In the genomic region with DNA sequence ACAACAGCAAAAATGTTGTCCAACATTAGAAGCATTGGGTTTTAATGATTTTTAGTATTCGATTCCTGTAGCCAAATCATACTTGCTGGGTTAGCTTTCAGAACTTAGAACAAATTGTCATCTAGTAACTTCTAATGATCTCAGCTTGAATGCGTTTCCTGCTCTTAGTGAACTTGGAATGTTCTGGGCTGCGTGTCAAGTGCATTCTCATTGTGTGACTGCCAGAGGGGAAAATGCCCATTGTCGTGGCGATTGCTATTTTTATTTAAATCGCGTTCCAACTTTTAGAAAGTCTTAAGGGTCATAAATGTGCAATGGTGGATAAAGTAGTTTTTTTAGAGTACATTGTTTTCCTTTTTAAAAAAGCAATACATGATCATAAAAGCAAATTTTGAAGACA, we compare ENCODE assay signal across 10 mouse cellular contexts.
A peak's percentile ranks its signal among the peaks of the same experiment; 100 is the strongest.
DNase-seq lines count a peak whose midpoint lies in the region; ATAC-seq and TF ChIP-seq lines count a peak whose summit lies in the region.
"Had no signal": no experiment of that assay in that cellular context is flagged by ENCODE, and none has a peak within 500 bp of the region (broad histone marks: within the 10 kb centered on the region; RNA-seq: fewer than 3 reads in every experiment).

No protein-coding gene starts in this region.

- no peak for TF ChIP-seq POLR2A in lung, adult 2 months (IDR thresholded peaks at IDR 0.05; ENCODE audit: borderline replicate concordance, extremely low read depth, low read depth, low read length)

- TF ChIP-seq CTCF in lung, adult 2 months (IDR thresholded peaks at IDR 0.05; ENCODE audit: insufficient read depth, low read length), result no peak
- TF ChIP-seq CTCF in intestine, postnatal 0 days (IDR thresholded peaks at IDR 0.05; ENCODE audit: low read depth), result no peak

- ATAC-seq in kidney, embryonic 16.5 days (ENCODE audit: low FRiP score, low TSS enrichment), result no peak
- ATAC-seq in heart, embryonic 15.5 days (replicated peaks; ENCODE audit: insufficient number of reproducible peaks, insufficient read depth, low FRiP score, low read depth), result 0 out of 2 replicates have a peak, but pooled peaks have one; percentile 39
- ATAC-seq in intestine, postnatal 0 days, result no peak
- no peak for ATAC-seq in neural tube, embryonic 15.5 days (ENCODE audit: low FRiP score)
- ATAC-seq in intestine, embryonic 15.5 days, result no peak
- ATAC-seq: intestine, embryonic 16.5 days had no signal

- no peaks in the 10 kb centered on the region for H3K36me3 ChIP-seq in kidney, embryonic 16.5 days (ENCODE audit: insufficient read depth, low read length)
- no peaks in the 10 kb centered on the region for H3K36me3 ChIP-seq in heart, embryonic 15.5 days
- no peaks in the 10 kb centered on the region for H3K36me3 ChIP-seq in intestine, postnatal 0 days (ENCODE audit: control insufficient read depth, insufficient read depth)
- H3K36me3 ChIP-seq in neural tube, embryonic 15.5 days, result no peaks in the 10 kb centered on the region
- H3K36me3 ChIP-seq in intestine, embryonic 15.5 days, result no peaks in the 10 kb centered on the region
- H3K36me3 ChIP-seq: limb, embryonic 15.5 days had no signal

- H3K27ac ChIP-seq in kidney, embryonic 16.5 days (ENCODE audit: low read length), result no peak overlapping the region
- H3K27ac ChIP-seq in heart, embryonic 15.5 days, result peak overlapping the region; percentile 45
- H3K27ac ChIP-seq in intestine, postnatal 0 days (ENCODE audit: low read depth, low read length), result no peak overlapping the region
- no peak overlapping the region for H3K27ac ChIP-seq in neural tube, embryonic 15.5 days (replicated peaks)
- H3K27ac ChIP-seq in intestine, embryonic 15.5 days, result no peak overlapping the region
- H3K27ac ChIP-seq: limb, embryonic 15.5 days had no signal

- no peaks in the 10 kb centered on the region for H3K27me3 ChIP-seq in kidney, embryonic 16.5 days (ENCODE audit: insufficient read depth, low read length)
- H3K27me3 ChIP-seq in heart, embryonic 15.5 days, result no peaks in the 10 kb centered on the region
- H3K27me3 ChIP-seq in intestine, postnatal 0 days (replicated peaks; ENCODE audit: control insufficient read depth, insufficient read depth, low read length), result no peaks in the 10 kb centered on the region
- H3K27me3 ChIP-seq in neural tube, embryonic 15.5 days (replicated peaks), result no peaks in the 10 kb centered on the region
- no peaks in the 10 kb centered on the region for H3K27me3 ChIP-seq in intestine, embryonic 15.5 days (replicated peaks)
- H3K27me3 ChIP-seq: limb, embryonic 15.5 days had no signal

- 79% methylated on average over 7 of the region's 7 CpGs for WGBS in kidney, embryonic 16.5 days
- 51% methylated on average over 7 of the region's 7 CpGs for WGBS in heart, embryonic 15.5 days
- WGBS in lung, adult 2 months, result 12% methylated on average over 7 of the region's 7 CpGs
- 65% methylated on average over 7 of the region's 7 CpGs for WGBS in intestine, postnatal 0 days
- WGBS in neural tube, embryonic 15.5 days, result 55% methylated on average over 7 of the region's 7 CpGs
- WGBS in intestine, embryonic 15.5 days, result 78% methylated on average over 7 of the region's 7 CpGs

- no peak overlapping the region for H3K9ac ChIP-seq in kidney, embryonic 16.5 days (replicated peaks; ENCODE audit: low read length)
- H3K9ac ChIP-seq in heart, embryonic 15.5 days, result no peak overlapping the region
- H3K9ac ChIP-seq in intestine, postnatal 0 days (ENCODE audit: low read depth, low read length), result no peak overlapping the region
- H3K9ac ChIP-seq in neural tube, embryonic 15.5 days (replicated peaks), result no peak overlapping the region
- no peak overlapping the region for H3K9ac ChIP-seq in intestine, embryonic 15.5 days
- H3K9ac ChIP-seq: limb, embryonic 15.5 days had no signal

- H3K4me3 ChIP-seq in kidney, embryonic 16.5 days (ENCODE audit: low read length), result no peak overlapping the region
- no peak overlapping the region for H3K4me3 ChIP-seq in heart, embryonic 15.5 days
- no peak overlapping the region for H3K4me3 ChIP-seq in lung, adult 2 months (replicated peaks; ENCODE audit: extremely low read depth, low read depth, low read length)
- no peak overlapping the region for H3K4me3 ChIP-seq in intestine, postnatal 0 days (ENCODE audit: low read depth, low read length)
- no peak overlapping the region for H3K4me3 ChIP-seq in neural tube, embryonic 15.5 days (replicated peaks)
- no peak overlapping the region for H3K4me3 ChIP-seq in intestine, embryonic 15.5 days (replicated peaks)
- H3K4me3 ChIP-seq: limb, embryonic 15.5 days had no signal

- no peaks in the 10 kb centered on the region for H3K4me1 ChIP-seq in kidney, embryonic 16.5 days (ENCODE audit: insufficient read depth, low read length)
- H3K4me1 ChIP-seq in heart, embryonic 15.5 days (replicated peaks), result 0 out of 2 replicates have a peak, but pooled peaks cover 2% of the 10 kb centered on the region
- H3K4me1 ChIP-seq in lung, adult 2 months (ENCODE audit: control insufficient read depth, insufficient read depth, low read length), result peaks cover 6% of the 10 kb centered on the region; the same call in 1 of the 2 replicates
- H3K4me1 ChIP-seq in intestine, postnatal 0 days (replicated peaks; ENCODE audit: control insufficient read depth, insufficient read depth, low read length), result no peaks in the 10 kb centered on the region
- no peaks in the 10 kb centered on the region for H3K4me1 ChIP-seq in neural tube, embryonic 15.5 days
- H3K4me1 ChIP-seq in intestine, embryonic 15.5 days (replicated peaks), result no peaks in the 10 kb centered on the region
- H3K4me1 ChIP-seq: limb, embryonic 15.5 days had no signal

- no peak overlapping the region for H3K4me2 ChIP-seq in kidney, embryonic 16.5 days (replicated peaks; ENCODE audit: low read depth, low read length)
- no peak overlapping the region for H3K4me2 ChIP-seq in heart, embryonic 15.5 days
- no peak overlapping the region for H3K4me2 ChIP-seq in intestine, postnatal 0 days (replicated peaks; ENCODE audit: low read depth)
- H3K4me2 ChIP-seq in neural tube, embryonic 15.5 days, result no peak overlapping the region
- no peak overlapping the region for H3K4me2 ChIP-seq in intestine, embryonic 15.5 days (replicated peaks)
- H3K4me2 ChIP-seq: limb, embryonic 15.5 days had no signal

- H3K9me3 ChIP-seq in kidney, embryonic 16.5 days (ENCODE audit: low read length), result no peaks in the 10 kb centered on the region
- H3K9me3 ChIP-seq in heart, embryonic 15.5 days (replicated peaks), result no peaks in the 10 kb centered on the region
- no peaks in the 10 kb centered on the region for H3K9me3 ChIP-seq in intestine, postnatal 0 days (ENCODE audit: control insufficient read depth)
- H3K9me3 ChIP-seq in neural tube, embryonic 15.5 days (replicated peaks), result no peaks in the 10 kb centered on the region
- no peaks in the 10 kb centered on the region for H3K9me3 ChIP-seq in intestine, embryonic 15.5 days
- H3K9me3 ChIP-seq: limb, embryonic 15.5 days had no signal

- DNase-seq in kidney, adult 11 months, result peak; percentile 41
- DNase-seq in brain, adult 2 months (ENCODE audit: low read depth, low spot score), result peak; percentile 14
- peak; percentile 37 for DNase-seq in lung, adult 2 months
